Mouse (Mus musculus) G1E (cell line): ENCODE results near the gene Qpct.

ENCODE experiments used
- CTCF ChIP-seq: IDR thresholded peaks from 2 replicates; pipeline ENCODE4 v1.5.1; 2012; ENCODE audit warnings: low read depth, low read length, inconsistent platforms, mixed read lengths
- GATA2 ChIP-seq: IDR thresholded peaks from 2 replicates; pipeline ENCODE4 v1.6.1; 2012; ENCODE audit warnings: low read depth, low read length, inconsistent platforms, borderline replicate concordance

DNA sequence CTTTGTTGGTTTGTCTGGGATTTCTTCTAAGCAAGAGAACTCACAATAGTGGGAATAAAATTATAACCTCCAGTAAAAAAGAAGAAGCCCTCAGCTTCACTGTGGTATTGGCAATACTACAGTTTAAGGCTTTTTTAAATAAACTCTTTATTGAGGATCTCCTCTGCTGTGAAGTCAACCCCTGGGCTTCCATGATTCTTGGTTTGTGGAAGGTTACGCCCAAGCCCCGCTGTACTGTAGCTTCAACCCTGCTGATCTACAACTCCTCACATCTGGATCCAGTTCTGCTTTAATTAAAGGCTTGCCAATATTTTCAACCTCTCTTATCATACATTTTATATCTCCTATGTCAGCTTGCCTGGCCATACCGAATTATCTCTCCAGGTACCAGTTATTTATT is 68.6 kb downstream of the Qpct start:
- TF ChIP-seq CTCF (no peak), GATA2 (no peak)
